Comparison of ENCODE assay signal across 15 mouse cellular contexts in the genomic region with DNA sequence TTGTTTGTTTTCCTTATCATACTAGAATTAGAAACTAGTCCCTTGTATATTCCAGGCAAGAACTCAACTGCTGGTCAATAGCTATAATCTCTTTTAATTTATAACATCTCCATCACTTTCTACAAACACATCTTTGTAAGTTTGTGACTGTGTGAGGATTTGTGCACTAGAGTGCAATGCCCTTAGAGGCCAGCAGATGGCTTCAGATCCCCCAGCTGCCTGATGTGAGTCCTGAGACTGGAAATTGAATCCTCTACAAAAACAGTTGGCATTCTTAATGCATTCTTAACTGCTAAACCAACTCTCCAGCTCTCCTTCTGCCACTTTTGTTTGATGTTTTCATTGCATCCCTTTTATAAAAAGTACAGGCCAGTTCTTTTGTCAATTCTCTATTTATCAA. TPM values are rescaled to one million over a fixed set of nuclear protein-coding genes. Genes with fewer than 3 reads are reported as not detected.
DNase-seq lines count a peak whose midpoint lies in the region; TF ChIP-seq lines count a peak whose summit lies in the region.
"Had no signal": no experiment of that assay in that cellular context is flagged by ENCODE, and none has a peak within 500 bp of the region (broad histone marks: within the 10 kb centered on the region; RNA-seq: fewer than 3 reads in every experiment).

No protein-coding gene starts in this region.

- DNase-seq in layer of hippocampus, adult 2 months (ENCODE audit: low spot score in 2 of 2), result no peak
- DNase-seq in layer of hippocampus, adult 9-10 months (ENCODE audit: low spot score), result no peak
- peak; percentile 39 for DNase-seq in 3T3-L1 (ENCODE audit: low read depth, low spot score)
- peak; percentile 13 for DNase-seq in 416B (ENCODE audit: low read depth)
- peak; percentile 57 for DNase-seq in R1 (ENCODE audit: low read depth, low spot score)
- DNase-seq in cerebellum, adult 8-10 months, result no peak
- no peak for DNase-seq in adrenal gland, adult (ENCODE audit: inconsistent age in 2 of 2, low spot score in 1 of 2)
- no peak for DNase-seq in heart, postnatal 4 days
- DNase-seq: cerebellum, postnatal 14 days; heart, postnatal 36 days; kidney, adult 11 months; lung, postnatal 36 days; thymus, adult 2 months had no signal

- H3K27ac ChIP-seq in layer of hippocampus, adult 2 months, result no peak overlapping the region
- H3K27ac ChIP-seq: limb, embryonic 10.5 days had no signal

- TF ChIP-seq CTCF in layer of hippocampus, adult 2 months (conservative IDR thresholded peaks at IDR 0.05), result peak; percentile 66

- H3K4me3 ChIP-seq in layer of hippocampus, adult 2 months, result no peak overlapping the region
- H3K4me3 ChIP-seq: limb, embryonic 10.5 days had no signal

RNA-seq across cellular contexts. Expression of a gene that starts 27.8 kb away (rescaled TPM):
- total RNA-seq in layer of hippocampus, adult 2 months (2021), result 10 to 100 TPM; 92.7 to 94.2 TPM
- total RNA-seq in heart, postnatal 4 days (2021), result 100 to 1,000 TPM; 126 to 128 TPM

RNA-seq across cellular contexts. Expression of a gene that starts 49.8 kb away (rescaled TPM):
- total RNA-seq in layer of hippocampus, adult 2 months (2021), result not detected
- total RNA-seq in heart, postnatal 4 days (2021), result not detected
- total RNA-seq: granulocyte monocyte progenitor cell, adult 5-6 weeks; heart, postnatal 36 days had no signal

Comparison
In these comparisons a context has a peak if more than half of its experiments do, and no peak if none do; other contexts are left out.
1. DNase-seq: peak in 3T3-L1 (single experiment), 416B (single experiment) and R1 (single experiment); none in layer of hippocampus, adult 2 months (0 of 2), layer of hippocampus, adult 9-10 months (single experiment), cerebellum, adult 8-10 months (single experiment), adrenal gland, adult (0 of 2) and heart, postnatal 4 days (single experiment).